Mouse (Mus musculus) mouse trophoblast stem cell (cell line): ENCODE measurements around the gene Spata31d1a.

Source experiments
- in situ Hi-C, 2 experiments: fragments of 300-500 bp; cut with MseI, MboI; formaldehyde crosslinking; loops; 2 replicates in 1 of 2; 3 replicates in 1 of 2; pipeline ENCODE4 v1.15.1; 2025

Gene Spata31d1a

DNA sequence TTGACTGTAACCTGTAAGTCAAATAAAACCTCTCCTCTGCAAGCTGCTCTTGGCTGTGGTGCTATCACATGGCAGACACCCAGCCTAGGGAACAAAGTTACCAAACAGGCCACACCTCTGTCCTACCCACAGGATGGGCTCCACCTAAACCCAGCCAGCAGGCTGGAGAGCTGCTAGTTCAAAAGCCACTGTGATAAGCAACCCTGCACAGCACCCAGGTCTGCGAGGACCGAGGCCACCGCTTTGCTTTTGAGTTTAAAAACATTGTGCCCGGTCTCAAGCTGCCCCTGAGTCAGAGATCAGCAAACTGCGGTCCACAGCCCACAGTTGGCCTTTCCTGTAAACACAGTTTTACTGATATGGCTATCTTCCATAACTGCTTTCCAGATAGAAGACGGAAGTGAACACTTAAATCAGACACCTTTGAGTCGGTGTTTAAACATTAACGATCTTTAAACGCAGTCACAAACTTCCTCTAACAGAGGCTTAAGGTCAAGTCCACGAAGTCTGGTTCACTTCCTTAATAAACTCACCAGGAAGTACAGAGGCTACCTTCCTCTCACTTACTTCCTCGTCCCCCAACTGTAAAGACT, 41.5 kb downstream of the Spata31d1a start:
- in situ Hi-C loops, result no loop called here

DNA sequence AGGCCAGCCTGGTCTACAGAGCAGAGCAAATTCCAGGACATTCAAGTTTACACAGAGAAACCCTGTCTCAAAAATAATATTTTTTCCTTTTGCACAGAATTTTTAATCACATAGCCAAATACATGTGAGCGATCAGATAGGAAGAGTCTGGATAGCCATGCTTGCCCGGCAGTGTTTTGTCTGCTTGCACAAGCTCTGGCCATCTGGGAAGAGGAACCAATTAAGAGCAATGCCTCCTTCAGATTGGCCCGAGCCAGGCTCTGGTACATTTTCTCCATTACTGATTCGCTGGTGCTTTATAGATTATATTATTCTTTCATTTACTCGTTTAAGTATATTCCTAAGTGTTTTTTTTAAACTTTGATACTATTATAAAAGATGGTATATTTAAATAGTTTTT, 42.4 kb downstream of the Spata31d1a start:
- in situ Hi-C loops, result no loop called here

DNA sequence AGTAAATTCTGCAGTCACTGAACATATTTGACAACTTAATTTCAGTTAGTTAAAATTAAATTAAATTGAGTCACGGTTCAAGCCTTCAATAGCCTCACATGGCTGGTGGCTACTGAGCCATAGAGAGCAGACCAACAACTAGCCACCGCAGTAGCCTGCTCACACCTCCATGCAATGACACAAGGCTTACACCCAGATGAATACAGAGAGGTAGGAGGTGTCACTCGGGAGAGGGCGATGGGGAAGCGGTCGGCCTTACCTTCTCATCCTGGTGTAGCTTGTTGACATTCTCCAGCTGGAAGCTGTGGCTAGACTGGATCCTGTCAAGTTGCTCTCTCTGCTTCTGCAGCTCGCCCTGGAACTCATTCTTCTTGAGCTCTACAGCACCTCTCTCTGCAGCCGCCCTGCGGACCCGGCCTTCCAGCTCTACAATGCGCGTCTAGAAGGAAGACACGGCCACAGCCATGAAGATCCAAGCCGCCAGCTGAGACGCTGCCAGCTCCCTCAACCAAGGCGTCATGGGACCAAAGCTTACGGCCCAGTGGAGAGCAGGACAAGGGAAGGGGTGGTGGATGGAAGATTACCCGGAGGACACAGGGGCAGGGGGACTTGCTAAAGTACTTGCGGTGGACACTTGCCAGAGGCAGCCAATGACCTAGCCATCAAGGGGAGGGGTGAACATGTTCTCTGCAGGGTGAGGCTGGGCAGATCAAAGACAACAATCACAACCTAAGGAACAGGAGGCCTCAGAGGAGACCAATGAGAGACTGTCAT, 46.0 kb downstream of the Spata31d1a start:
- in situ Hi-C loops, result no loop called here

DNA sequence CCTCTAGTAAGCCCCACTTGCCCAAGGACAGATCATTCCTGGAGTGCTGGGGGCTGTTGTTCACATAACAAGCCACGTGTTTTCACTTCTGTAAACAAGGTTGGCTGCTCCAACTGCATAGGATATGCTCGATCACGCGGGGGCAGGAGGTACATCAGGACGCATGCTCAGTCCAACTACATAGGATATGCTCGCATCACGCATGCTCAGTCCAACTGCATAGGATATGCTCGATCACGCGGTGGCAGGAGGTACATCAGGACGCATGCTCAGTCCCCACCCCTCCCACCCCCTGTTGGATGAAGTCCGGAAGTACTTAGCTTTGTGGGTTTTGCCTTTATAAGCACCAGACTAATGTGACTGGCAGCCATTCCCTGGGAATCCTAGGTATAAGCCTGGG, 48.2 kb downstream of the Spata31d1a start:
- in situ Hi-C loops, result no loop called here

DNA sequence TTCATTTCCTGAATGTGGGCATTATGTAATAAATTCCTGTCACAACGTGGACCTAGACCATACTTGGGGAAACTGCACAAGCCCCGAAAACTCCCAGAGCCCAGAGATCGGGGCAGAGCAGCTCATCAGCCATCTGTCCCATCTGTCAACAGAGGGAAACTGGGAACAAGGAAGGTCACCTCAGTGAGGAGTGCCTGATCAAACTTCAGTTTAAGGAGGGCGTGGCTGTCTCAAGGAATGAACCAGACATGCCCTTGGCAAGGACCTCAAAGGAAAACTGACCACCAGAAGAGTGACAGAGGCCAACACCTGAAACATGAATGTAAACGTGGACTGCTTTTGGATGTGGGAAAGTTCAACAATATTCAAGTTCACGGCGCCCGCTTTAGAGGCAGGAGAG, 48.7 kb downstream of the Spata31d1a start:
- in situ Hi-C loops, result no loop called here

DNA sequence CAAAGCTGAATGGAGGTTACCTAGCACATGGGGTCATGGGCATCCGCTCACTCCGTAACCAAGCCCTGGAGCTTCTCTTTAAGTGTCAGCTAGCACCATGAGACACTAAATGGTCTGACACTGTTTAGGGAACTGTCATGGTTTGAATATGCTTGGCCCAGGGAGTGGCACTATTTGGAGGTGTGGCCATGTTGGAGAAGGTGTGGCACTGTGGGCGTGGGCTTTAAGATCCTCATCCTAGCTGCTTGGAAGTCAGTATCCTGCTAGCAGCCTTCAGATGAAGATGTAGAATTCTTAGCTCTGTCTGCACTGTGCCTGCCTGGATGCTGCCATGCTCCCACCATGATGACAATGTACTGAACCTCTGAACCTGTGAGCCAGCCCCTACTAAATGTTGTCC, 49.8 kb downstream of the Spata31d1a start:
- in situ Hi-C loops, result no loop called here

DNA sequence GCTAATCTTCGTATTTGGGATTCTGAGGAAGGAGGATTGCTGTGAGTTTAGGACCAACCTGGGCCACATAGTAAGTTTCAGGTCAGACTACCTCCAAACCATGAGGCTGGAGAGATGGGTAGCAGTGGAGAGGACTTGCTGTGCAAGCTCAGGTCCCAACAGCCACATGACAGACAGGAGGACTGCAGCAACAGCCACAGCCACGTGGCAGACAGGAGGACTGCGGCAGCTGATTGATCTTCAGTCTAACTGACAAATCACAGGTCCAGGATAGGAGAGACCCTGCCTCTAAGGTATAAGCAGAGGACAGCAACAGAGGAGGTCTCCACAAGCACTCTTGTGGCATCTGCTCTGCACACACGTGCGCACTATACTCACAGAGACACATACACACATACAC, 52.3 kb downstream of the Spata31d1a start:
- in situ Hi-C loops, result no loop called here

DNA sequence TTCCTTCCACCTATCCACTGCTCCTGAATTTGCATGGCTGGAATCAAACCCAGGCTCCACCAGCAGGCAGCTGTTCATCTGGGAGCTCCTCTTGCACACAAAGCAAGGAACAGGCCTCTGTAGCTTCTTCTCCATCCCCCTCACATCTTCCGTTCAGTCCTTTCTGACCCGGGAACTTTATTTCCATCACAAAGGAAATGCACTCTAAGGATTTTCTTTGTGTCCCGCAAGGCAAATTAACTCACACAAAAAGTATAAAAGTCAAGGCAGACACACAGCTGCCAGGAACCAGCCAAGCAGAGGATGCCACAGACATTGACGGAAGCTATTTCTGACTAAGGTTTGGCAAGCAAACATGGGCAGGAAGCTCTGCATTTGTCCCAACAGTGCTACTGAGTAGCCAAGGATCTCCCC, 53.1 kb downstream of the Spata31d1a start:
- in situ Hi-C loops, result no loop called here

DNA sequence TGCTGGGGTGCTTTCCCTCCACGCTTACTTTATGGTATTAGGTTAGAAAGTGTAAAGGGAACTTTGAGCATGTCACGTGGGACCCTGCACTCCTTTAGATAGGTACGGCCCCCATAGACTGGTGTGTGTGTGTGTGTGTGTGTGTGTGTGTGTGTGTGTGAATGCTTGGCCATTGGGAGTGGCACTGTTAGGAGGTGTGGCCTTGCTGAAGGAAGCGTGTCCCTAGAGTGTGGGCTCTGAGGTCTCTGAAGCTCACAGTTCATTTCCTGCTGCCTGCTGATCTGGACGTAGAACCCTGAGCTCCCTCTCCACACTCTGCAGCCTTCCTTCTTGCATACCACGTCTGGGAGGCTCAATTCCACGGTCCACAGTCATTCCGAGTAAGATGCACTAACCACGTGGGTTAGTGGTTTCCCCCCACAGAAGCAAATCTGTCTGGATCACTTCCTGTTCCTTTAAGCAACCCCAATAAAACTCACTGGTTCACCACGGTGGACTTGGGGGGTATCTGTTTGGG, 53.8 kb downstream of the Spata31d1a start:
- in situ Hi-C loops, result no loop called here

DNA sequence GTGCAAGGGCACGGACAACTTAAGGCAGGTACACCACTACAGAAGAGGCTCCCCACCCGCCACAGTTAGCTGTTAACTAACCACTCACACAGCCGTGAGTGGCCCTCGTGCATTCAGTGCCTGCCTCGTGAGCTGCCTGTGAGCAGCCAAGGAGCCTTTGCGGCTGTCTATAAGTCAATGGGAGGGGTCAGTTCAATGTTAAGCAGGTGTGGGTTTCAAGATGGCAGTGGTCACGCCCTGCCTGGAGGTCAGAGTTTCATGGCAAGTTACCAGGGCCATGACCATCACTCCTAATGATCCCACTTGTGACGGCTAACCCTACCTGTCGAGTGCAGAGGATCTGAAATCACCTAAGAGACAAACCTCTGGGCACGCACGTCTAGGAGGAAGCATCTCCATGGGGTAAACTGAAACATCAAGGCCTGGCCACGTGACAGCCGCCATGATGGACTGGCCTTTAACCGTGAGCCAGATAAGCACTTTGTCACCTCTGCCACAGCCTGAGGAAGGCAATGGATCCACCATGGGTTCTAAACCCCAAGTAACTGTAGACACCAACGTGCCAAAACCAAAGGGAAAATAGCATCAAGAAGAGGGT, 54.3 kb downstream of the Spata31d1a start:
- in situ Hi-C loops, result no loop called here

DNA sequence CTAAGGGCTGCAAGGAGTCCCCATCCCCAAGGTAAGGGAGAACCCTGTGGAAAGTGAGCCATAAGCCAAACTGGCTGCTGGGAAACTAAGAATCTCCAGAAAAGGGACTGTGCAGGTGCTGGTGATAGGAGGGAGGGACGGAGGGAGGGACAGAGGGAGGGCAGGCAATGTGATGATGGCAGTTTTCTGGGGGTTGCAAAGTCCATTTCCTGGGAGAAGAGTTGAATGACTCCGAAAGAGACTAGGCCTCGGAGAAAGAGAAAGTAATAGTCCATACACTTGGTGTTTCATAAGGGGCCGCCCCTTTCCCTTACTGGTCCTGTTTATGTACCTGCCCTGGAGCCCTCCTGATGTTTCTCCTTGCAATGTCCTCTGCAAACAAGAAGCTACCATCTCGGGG, 55.7 kb downstream of the Spata31d1a start:
- in situ Hi-C loops, result no loop called here

DNA sequence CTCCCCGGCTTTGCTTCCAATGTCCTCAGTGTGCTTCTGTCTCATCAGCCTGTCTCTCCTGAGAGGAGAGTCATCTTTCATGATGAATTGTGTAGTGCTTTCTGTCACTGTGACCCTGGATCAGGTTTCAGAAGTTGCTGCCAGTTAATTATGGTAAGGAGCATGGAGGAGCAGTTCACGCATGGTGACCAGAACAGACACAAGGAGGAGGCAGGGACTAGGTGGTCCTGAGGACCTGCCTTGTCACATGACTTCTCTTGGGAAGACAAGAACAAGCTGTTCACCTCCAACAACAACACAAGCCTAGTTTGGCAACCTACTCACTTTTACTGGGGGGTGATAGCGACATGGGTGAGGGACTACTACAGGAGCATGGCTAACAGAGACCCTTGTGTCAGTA, 57.0 kb downstream of the Spata31d1a start:
- in situ Hi-C loops, result no loop called here

DNA sequence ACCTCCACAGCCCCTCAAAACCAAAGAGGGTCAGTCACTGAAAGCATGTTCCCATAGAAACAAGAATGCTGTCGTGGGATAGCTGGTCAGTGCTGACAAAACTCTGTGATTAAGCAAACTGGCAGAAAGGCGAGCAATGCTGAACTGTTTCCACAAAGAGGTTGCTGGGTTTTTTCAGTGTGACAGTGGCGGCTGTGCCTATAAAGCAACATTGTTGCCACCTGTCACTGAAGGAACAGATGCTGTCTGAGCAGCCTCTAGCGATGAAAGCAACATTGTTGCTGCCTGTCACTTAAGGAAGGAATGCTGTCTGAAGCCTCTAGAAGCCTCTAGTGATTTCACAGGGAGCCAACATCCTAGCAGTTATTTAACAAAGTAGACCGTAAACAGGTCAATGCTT, 57.5 kb downstream of the Spata31d1a start:
- in situ Hi-C loops, result no loop called here
